Mouse (Mus musculus): ENCODE results near the gene Pom121. TPM values are rescaled to one million over a fixed set of nuclear protein-coding genes. Genes with fewer than 3 reads are reported as not detected.
"Not testable (repeated sequence)": the region's sequence is repeated elsewhere in the genome, so short reads cannot be mapped to it uniquely, and the experiment has no call there.

Gene Pom121
- polyA plus RNA-seq (2017; shearing (Covaris generic)): 10 to 100 TPM; 10.8 to 17.4 TPM

DNA sequence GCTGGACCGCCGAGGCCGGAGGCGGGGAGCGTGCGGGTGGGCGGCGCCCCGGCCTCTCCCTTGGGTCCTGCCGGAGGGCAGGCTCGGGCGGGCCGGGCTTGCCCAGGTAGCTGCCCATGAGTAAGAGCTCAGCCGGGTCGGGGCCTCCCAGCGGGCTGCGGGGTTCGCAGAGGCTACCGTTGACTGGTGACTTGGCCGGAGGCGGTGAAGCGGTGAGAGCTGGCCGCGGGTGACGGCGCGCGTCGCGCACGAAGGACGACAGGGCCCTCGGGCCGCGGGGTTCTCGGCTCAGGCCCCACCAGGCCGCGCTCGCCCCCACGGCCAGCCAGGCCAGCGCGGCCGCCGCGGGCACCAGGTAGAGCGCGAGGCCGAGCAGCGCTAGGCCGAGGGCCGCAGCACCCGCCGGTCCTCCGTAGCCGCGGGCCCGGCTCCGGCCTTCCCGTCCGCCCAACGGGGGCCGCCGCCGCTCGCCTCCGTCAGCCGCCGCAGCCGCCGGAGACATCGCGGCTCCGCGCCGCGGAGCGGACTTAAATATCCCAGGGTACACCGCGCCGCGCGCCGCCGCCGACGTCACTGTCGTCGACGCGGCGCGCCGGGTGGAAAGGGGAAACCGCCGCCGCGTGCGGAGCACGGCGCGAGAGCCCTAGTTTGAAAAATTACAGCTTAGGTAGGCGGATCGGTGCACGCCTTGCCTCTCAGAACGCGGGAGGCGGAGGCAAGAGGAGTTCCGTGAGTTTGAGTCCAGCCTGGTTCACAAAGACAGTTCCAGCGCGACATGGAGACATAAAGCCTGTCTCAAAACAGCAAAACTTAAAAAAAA lies at the start of gene Pom121:
Gene Pom121 (minus strand): TSS at position 543 of the 820 bp plus-strand sequence.
- peak; percentile 89 for ATAC-seq

DNA sequence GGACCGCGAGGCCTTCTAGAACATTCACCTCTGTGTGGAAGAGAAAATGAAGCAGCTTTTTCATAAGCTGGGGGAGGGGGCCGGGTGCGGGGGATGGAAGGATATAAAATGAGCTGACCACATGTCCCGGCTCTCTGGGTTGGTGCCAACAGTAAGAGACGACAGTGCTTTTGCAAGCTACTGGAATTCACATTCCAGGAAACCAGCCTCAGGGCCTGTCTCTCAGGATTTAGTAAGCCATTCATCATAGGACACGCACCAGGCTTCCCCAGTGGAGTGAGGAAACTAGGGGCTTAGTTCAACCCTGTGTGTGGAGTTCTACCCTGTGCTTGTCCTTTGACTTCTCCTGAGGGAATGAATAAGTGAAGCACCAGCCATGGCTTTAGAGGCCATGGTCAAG lies 48.1 kb upstream of the Pom121 start:
- no peak for ATAC-seq

DNA sequence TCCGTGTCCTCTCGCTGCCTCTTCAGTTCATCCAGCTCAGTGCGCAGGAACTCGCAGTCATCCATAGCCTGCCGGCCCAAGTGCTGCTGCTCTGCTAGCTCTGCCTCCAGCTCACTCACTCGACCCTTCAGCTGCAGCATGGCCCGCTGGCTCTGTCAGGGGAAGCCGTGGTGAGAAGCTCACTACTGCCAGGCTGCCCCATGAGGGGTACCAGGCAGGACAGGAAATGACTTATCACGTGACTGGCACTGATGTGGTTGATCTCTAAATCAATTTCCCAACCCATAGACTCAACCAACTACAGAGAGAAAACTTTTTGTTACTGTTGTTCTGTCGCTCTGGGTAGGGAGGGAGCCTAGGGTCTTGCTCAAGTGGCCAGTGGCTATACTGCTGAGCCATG lies 40.7 kb upstream of the Pom121 start:
- ATAC-seq: no peak

DNA sequence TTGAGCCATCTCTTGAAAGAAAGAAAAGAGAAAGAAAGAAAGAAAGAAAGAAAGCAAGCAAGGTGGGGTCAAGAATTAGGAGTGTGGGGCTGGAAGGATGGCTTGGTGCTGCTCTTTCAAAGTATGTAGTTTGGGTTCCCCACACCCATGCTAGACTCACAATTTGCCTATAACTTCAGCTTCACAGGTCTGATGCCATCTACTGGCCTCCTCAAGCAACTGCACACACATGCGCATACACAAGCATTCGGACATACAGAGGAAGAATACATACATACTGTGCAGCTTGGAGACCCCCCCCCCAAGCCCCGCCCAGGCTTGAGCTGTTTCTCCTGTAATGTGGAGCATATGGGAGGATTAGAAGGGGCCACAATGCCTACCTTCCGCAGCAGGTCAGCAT lies 39.5 kb upstream of the Pom121 start:
- ATAC-seq: no peak

- no peak for ATAC-seq
Observed at GRCm38 (mm10) chr5:135431111-135431510, 36.8 kb upstream of the Pom121 start.

GRCm38 (mm10) chr5:135428786-135429185 lies 34.4 kb upstream of the Pom121 start:
- no peak for ATAC-seq

DNA sequence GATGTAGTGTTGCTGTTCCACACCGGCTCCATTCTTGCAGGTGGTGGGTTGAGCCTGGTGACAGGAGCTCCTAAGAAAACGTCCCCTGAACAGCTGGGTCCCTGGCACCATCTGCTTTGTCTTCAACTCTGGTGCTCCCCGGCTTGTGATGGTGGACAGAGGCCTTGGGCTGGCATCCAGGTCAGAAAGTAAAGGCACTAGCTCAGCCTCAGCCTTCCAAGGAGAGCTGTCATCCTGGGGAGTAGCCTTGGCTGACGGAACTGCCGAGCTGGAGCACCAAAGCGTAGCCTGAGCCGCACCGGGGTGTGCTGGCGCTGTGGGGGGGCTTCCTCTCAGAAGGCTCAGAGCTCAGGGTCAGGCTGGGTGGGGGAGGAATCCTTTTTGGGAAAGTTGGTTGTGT lies 15.9 kb upstream of the Pom121 start:
- ATAC-seq: no peak

DNA sequence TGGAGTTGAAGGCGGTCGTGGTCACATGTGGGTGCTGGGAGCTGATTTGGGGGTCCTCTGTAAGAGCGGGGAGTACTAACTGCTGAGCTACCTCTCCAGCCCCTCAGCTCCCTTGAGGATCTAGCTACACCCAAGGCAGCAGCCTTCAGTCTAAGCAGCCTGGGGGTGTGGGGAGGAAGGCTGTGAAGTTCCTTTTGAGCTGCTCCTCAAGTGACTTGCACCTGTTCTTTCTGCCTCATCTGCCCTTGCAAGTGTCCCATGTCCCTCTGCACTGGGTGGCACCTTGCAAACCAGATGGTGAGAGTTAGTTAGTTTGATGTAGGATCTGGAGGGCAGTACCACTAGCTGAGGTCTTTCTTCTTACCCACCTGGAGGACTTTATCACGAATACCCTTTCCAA lies 13.8 kb upstream of the Pom121 start:
- ATAC-seq: no peak

DNA sequence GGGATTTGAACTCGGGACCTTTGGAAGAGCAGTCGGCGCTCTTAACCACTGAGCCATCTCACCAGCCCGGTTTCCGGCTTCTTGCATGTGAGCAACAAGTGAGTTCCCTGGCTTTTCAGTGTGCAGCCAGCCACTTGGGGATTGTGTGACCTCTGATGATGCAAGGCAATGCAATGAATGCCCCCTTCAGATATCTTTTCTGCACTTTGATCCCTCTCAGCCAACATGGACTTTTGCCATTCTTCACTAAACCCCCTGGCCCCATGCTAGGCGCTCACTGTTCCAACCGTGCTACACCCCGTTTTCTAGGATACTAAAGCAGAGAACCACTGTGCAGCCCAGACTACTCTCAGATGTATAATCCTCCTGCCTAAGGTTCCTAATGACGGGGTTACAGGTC lies 11.1 kb upstream of the Pom121 start:
- no peak for ATAC-seq

DNA sequence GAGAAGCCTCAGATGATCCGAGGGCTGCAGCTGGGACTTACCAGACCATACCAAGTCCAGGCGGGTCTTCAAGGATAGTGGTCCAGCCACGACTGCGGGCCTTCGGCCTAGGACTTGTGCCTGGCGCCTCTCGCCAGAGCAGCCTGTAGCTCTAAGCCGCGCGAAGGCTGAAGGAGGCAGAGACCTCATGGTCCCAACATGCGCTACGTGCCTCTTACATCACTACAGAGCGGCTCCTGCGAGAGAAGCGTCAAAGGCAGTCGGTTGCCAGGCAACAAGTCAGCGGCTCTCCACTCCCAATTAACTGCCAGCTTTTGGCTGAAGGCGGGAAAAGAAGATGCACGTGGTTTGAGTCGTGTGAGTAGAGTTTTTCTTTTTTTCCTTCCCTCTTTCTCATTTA lies 10.3 kb upstream of the Pom121 start:
- no peak for ATAC-seq

DNA sequence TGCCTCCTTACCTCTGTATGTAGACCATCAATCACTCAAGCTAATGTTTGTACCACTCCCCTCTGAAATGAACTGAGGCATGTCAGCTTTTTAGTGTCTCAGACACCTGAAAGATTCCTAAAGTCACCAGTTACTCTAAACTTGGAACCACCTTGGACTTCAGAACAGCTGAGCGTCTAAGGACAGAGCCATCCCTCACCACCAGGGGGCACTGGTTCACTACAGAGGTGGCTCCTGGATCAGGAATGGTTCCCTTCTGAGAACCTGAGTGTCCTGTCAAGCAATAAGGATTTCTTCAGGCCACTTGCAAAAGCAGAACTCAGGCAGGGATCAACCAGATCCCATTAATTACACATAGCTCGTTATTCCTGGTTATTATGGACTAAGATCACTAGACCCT lies 5.9 kb upstream of the Pom121 start:
- ATAC-seq: peak; percentile 71

DNA sequence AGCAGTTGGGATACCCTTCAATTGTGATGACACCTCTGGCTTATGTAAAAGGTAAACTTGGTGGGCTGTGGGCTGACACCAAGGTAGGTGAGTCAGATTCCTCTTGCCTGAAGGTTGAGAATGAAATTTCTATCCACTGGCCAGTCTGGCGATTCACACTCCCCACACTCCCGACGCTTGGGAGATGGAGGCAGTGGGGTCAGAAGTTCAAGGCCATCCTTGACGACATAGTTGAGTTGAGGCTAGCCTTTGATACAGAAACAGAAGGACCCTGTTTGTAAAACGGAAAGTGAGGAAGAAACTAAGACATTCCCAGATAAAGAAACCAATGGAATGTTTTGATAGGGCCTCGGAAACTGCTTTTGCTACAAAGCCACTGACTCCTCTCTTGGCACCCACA lies 5.0 kb upstream of the Pom121 start:
- ATAC-seq: no peak

GRCm38 (mm10) chr5:135395826-135396225 lies 1.5 kb upstream of the Pom121 start:
- ATAC-seq: no peak

- no peak for ATAC-seq
Observed at GRCm38 (mm10) chr5:135383771-135384170, 10.6 kb downstream of the Pom121 start.

DNA sequence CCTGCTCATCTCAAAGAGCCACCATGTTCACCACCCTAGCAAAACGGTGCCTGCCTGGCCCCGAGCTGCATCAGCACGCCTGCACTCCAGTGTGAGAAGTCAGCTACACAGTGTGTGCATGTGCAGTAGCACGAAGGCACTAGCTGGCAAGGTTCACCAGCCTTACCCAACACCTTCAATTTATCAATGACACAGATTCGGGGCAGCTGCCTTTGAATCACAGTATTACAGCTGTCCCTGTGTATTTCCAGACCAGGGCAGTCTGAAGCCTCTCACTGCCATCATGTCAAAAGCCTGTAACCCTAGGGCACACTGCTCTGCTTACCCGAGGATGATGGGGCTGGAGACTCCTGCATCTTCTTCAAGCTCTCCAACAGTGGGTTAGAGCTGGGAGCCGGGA lies 11.6 kb downstream of the Pom121 start:
- no peak for ATAC-seq

DNA sequence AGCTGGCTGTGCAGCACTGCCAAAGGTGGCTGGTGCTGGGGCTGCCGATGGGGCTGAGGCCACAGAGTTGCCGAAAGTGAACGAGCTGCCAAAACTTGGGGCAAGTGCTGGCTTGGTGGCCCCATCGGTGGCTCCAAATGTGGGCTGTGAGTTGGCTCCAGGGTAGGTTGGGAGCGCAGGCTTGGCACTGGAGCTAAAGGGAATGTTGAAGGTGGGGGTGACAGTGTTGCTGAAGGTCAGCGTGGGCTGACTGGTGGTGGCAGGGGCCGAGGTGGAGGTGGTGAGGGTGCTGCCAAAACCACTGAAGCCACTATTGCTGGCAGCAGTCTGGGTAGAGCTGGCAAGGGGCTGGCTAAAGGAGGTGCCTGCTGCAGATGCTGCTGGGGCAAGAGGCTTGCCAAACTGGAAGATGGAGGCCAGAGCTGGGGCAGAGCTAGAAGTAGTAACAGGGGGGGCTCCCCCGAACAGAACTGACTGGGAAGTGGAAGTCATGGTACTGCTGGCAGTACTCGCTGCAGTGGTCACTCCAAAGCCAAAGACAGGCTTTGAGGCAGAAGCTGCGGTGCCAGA lies 12.9 kb downstream of the Pom121 start:
- ATAC-seq: no peak

- ATAC-seq: no peak
Observed at GRCm38 (mm10) chr5:135380681-135381080, 13.7 kb downstream of the Pom121 start.

GRCm38 (mm10) chr5:135376341-135376740 lies 18.0 kb downstream of the Pom121 start:
- no peak for ATAC-seq

DNA sequence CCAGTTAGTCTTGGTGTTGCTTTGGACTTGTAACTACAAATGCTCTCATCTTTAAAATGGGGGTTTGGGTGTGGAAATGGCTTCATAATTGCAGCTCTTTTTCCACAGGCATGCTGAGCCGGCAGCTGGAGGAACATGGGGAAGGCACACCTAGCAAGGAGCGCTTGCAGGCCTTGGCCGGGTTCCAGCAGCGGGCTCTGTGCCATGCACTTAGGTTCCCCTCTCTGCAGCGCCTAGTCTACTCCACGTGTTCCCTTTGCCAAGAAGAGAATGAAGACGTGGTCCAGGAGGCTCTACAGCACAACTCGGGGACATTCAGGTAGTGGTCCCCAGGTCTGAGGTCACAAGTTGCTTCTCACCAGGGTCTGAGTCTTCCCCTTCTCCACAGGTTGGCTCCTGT lies 19.2 kb downstream of the Pom121 start:
- ATAC-seq: no peak

GRCm38 (mm10) chr5:135373601-135374000 lies 20.7 kb downstream of the Pom121 start:
- no peak for ATAC-seq

DNA sequence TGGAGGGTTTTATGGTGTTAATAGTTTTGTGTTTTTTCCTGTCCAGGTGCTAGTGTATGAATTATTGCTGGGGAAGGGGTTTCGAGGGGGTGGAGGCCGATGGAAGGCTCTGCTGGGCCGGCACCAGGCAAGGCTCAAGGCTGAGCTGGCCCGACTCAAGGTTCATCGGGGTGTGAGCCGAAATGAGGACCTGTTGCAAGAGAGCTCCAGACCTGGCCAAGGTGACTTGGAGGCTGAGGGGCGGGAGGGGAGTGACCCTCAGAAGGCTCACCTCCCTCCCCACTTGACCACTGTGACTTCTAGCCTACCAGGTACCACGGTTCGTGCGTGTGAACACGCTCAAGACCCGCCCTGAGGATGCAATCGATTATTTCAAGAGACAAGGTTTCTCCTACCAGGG lies 23.2 kb downstream of the Pom121 start:
- ATAC-seq: no peak

DNA sequence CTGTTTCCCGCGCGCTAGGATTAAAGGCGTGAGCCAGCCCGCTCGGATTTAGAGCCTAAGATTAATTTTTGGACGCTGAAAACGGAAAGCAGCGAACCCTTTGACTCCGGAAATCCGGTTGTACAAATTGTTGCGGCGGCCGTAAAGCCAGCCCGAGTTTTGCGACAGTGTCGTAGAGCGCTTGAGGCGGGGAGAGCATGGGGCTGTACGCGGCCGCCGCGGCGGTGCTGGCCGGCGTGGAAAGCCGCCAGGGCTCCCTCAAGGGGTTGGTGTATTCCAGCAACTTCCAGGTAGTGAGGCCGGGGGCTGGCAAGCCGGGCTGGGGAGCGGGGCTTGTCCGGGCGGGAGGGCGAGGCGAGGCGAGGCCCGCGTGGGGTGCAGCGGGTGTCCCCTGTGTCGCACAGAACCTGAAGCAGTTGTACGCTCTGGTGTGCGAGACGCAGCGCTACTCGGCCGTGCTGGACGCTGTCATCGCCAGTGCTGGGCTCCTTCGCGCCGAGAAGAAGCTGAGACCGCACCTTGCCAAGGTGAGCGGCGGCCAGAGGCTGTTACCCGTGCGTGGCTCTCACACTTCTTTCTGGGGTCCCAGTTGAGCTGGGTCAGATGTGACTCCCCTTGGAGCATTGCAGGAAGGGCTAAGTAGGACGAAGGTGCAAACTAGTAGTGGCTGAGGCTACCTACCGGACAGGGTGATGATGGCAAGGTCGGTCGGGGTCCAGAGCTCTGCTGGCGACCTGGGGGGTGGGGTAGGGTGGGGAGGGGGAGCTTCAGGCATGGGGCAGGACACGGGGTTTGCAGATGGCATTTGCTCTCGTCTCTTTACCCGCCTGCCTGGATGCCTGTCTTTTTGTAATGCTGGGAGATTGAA lies 24.3 kb downstream of the Pom121 start, which contains the start of gene Nsun5:
Gene Nsun5 (plus strand): TSS at position 167 of the 868 bp plus-strand sequence.
- ATAC-seq: peak; percentile 85

DNA sequence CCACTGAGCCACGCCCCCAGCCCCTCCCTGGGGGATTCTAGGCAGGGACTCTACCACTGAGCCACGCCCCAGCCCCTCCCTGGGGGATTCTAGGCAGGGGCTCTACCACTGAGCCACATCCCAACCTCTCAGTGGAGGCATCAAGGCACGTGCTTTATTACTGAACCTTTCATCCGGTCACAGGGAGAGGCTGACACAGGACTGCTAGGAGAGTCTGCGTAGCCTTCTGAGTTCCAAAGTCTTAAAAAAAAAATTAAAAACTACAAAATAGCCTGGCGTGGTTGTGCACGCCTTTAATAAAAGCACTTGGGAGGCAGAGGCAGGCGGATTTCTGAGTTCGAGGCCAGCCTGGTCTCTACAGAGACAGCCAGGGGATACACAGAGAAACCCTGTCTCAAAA lies 25.1 kb downstream of the Pom121 start:
- ATAC-seq: not testable (repeated sequence)

All from activated CD4-positive, CD25-positive, alpha-beta regulatory T cell, adult 4 months (primary cell).